Mouse (Mus musculus) R1 (cell line): ENCODE data around the gene Nme7.

Experiments used
- DNase-seq: peaks from one replicate; pipeline ENCODE4 v3.0.0-alpha.2; 2018; ENCODE audit warnings: low read depth, low spot score

Nme7 gene

GRCm38 (mm10) chr1:164376761-164377487 is 73.0 kb downstream of the Nme7 start:
- DNase-seq: peak; percentile 98

- DNase-seq: no peak
Measured at GRCm38 (mm10) chr1:164383621-164384020, 79.7 kb downstream of the Nme7 start.

- DNase-seq: no peak
Measured at GRCm38 (mm10) chr1:164384354-164384753, 80.4 kb downstream of the Nme7 start.

GRCm38 (mm10) chr1:164384972-164385371 is 81.1 kb downstream of the Nme7 start:
- no peak for DNase-seq

GRCm38 (mm10) chr1:164389743-164390142 is 85.8 kb downstream of the Nme7 start:
- DNase-seq: no peak

GRCm38 (mm10) chr1:164392176-164392575 is 88.3 kb downstream of the Nme7 start:
- DNase-seq: no peak

- DNase-seq: no peak
Measured at GRCm38 (mm10) chr1:164395131-164395780, 91.3 kb downstream of the Nme7 start.

GRCm38 (mm10) chr1:164397672-164398071 is 93.8 kb downstream of the Nme7 start:
- DNase-seq: no peak

- no peak for DNase-seq
Measured at GRCm38 (mm10) chr1:164399578-164399977, 95.7 kb downstream of the Nme7 start.

GRCm38 (mm10) chr1:164405385-164405802 is 101.5 kb downstream of the Nme7 start:
- DNase-seq: no peak

- peak; percentile 18 for DNase-seq
Measured at GRCm38 (mm10) chr1:164406506-164406905, 102.6 kb downstream of the Nme7 start.

GRCm38 (mm10) chr1:164408655-164409054 is 104.7 kb downstream of the Nme7 start:
- no peak for DNase-seq

GRCm38 (mm10) chr1:164411306-164411705 is 107.4 kb downstream of the Nme7 start:
- DNase-seq: no peak

GRCm38 (mm10) chr1:164412906-164413305 is 109.0 kb downstream of the Nme7 start:
- DNase-seq: no peak

GRCm38 (mm10) chr1:164413608-164414007 is 109.7 kb downstream of the Nme7 start:
- no peak for DNase-seq

- DNase-seq: no peak
Measured at GRCm38 (mm10) chr1:164415347-164415751, 111.4 kb downstream of the Nme7 start.

- no peak for DNase-seq
Measured at GRCm38 (mm10) chr1:164416692-164417394, 112.9 kb downstream of the Nme7 start.

- no peak for DNase-seq
Measured at GRCm38 (mm10) chr1:164417604-164418003, 113.7 kb downstream of the Nme7 start.

- no peak for DNase-seq
Measured at GRCm38 (mm10) chr1:164418320-164418719, 114.4 kb downstream of the Nme7 start.

- DNase-seq: no peak
Measured at GRCm38 (mm10) chr1:164419401-164419800, 115.5 kb downstream of the Nme7 start.

GRCm38 (mm10) chr1:164420623-164421354 is 116.9 kb downstream of the Nme7 start:
- no peak for DNase-seq

- DNase-seq: no peak
Measured at GRCm38 (mm10) chr1:164426227-164426626, 122.3 kb downstream of the Nme7 start.
